Mouse (Mus musculus): ENCODE measurements around the gene Krt78.
"Not testable (repeated sequence)": the region's sequence is repeated elsewhere in the genome, so short reads cannot be mapped to it uniquely, and the experiment has no call there.

Gene Krt78

GRCm38 (mm10) chr15:101954187-101954586, at the start of gene Krt78:
Gene Krt78 (minus strand): TSS chr15:101954287.
- no peak for DNase-seq

GRCm38 (mm10) chr15:102003516-102003915, 49.4 kb upstream of the Krt78 start:
- DNase-seq, result no peak

- no peak for DNase-seq
These were observed 48.8 kb upstream of the Krt78 start for GRCm38 (mm10) chr15:102002646-102003488.

GRCm38 (mm10) chr15:101999676-102000335, 45.7 kb upstream of the Krt78 start:
- no peak for DNase-seq

GRCm38 (mm10) chr15:101999156-101999555, 45.1 kb upstream of the Krt78 start:
- DNase-seq, result no peak

GRCm38 (mm10) chr15:101996450-101997078, 42.5 kb upstream of the Krt78 start:
- DNase-seq, result not testable (repeated sequence)

GRCm38 (mm10) chr15:101995484-101996236, 41.6 kb upstream of the Krt78 start:
- no peak for DNase-seq

GRCm38 (mm10) chr15:101994365-101994764, 40.3 kb upstream of the Krt78 start:
- DNase-seq, result no peak

GRCm38 (mm10) chr15:101990946-101991345, 36.9 kb upstream of the Krt78 start:
- DNase-seq, result no peak

- no peak for DNase-seq
These were observed 34.6 kb upstream of the Krt78 start for GRCm38 (mm10) chr15:101988714-101989113.

- peak; percentile 91 for DNase-seq
These were observed 34.0 kb upstream of the Krt78 start for GRCm38 (mm10) chr15:101988119-101988518.

GRCm38 (mm10) chr15:101984746-101985145, 30.7 kb upstream of the Krt78 start:
- DNase-seq, result no peak

- peak; percentile 93 for DNase-seq
These were observed 30.0 kb upstream of the Krt78 start for GRCm38 (mm10) chr15:101983949-101984601.

- no peak for DNase-seq
These were observed 29.3 kb upstream of the Krt78 start for GRCm38 (mm10) chr15:101983315-101983948.

GRCm38 (mm10) chr15:101980849-101981248, 26.8 kb upstream of the Krt78 start:
- no peak for DNase-seq

GRCm38 (mm10) chr15:101977043-101977726, 23.1 kb upstream of the Krt78 start:
- peak; percentile 67 for DNase-seq

- no peak for DNase-seq
These were observed 22.6 kb upstream of the Krt78 start for GRCm38 (mm10) chr15:101976641-101977040.

GRCm38 (mm10) chr15:101976023-101976422, 21.9 kb upstream of the Krt78 start:
- DNase-seq, result no peak

GRCm38 (mm10) chr15:101974083-101974845, 20.2 kb upstream of the Krt78 start:
- DNase-seq, result no peak

- peak; percentile 100 for DNase-seq
These were observed 19.5 kb upstream of the Krt78 start for GRCm38 (mm10) chr15:101973414-101974077.

Data from right cerebral cortex, postnatal 4 days (tissue).